Mouse (Mus musculus) C2C12 (cell line): ENCODE measurements around the gene Pdcl3. TPM values are rescaled to one million over a fixed set of nuclear protein-coding genes. Genes with fewer than 3 reads are reported as not detected.

Experiments
- H3K27me3 ChIP-seq: one replicate; pipeline ENCODE4 v1.6.1; 2011; ENCODE audit not compliant: control insufficient read depth, insufficient read depth, insufficient read length
- H3K36me3 ChIP-seq: one replicate; pipeline ENCODE4 v1.6.1; 2011; ENCODE audit not compliant: control insufficient read depth, insufficient read depth
- H3K4me3 ChIP-seq: one replicate; pipeline ENCODE4 v1.5.1; 2011; ENCODE audit warnings: mild to moderate bottlenecking, control low read depth; ENCODE audit not compliant: poor library complexity, insufficient read depth, severe bottlenecking
- H3K79me2 ChIP-seq: one replicate; pipeline ENCODE4 v1.6.1; 2011; ENCODE audit not compliant: control insufficient read depth, insufficient read depth
- H3K79me3 ChIP-seq: one replicate; pipeline ENCODE4 v1.6.1; 2011; ENCODE audit warnings: low read depth, control low read depth
- H3ac ChIP-seq: one replicate; pipeline ENCODE3; 2011; ENCODE audit warnings: low read depth; ENCODE audit not compliant: control insufficient read depth, insufficient read length
- CEBPB ChIP-seq: IDR thresholded peaks from one replicate; pipeline ENCODE4 v1.6.1; 2011; ENCODE audit warnings: low read depth, mild to moderate bottlenecking, control low read depth, moderate library complexity
- CTCF ChIP-seq: IDR thresholded peaks from one replicate; pipeline ENCODE4 v1.5.1; 2011; ENCODE audit not compliant: control insufficient read depth, insufficient read depth, insufficient read length
- FOSL1 ChIP-seq: IDR thresholded peaks from one replicate; pipeline ENCODE4 v1.8.0; 2011; ENCODE audit warnings: mild to moderate bottlenecking, low read length; ENCODE audit not compliant: poor library complexity, insufficient read depth, severe bottlenecking
- MAX ChIP-seq: IDR thresholded peaks from one replicate; pipeline ENCODE4 v1.6.1; 2011; ENCODE audit warnings: mild to moderate bottlenecking, control low read depth
- MYOD1 ChIP-seq: IDR thresholded peaks from one replicate; pipeline ENCODE4 v1.6.1; 2011; ENCODE audit warnings: low read depth; ENCODE audit not compliant: control insufficient read depth, insufficient read length
- MYOG ChIP-seq: IDR thresholded peaks from one replicate; pipeline ENCODE4 v1.6.1; 2011; ENCODE audit not compliant: control insufficient read depth, insufficient read length; ENCODE audit errors: extremely low read depth
- USF1 ChIP-seq: IDR thresholded peaks from one replicate; pipeline ENCODE4 v1.6.1; 2011; ENCODE audit warnings: low read depth, mild to moderate bottlenecking, control low read depth, moderate library complexity
- long read RNA-seq, 2 experiments: library from polyadenylated mRNA; unstranded; transcript quantifications; one replicate each; pipeline ENCODE4 v2.0.0; 2019 to 2020
- polyA plus RNA-seq: library from polyadenylated mRNA; unstranded; fragments of >200 nt; fragmentation: generic; extraction: Trizol; gene quantifications from one replicate; pipeline ENCODE4 v1.2.1, GENCODE M21; 2012; ENCODE audit warnings: missing spikeins

Pdcl3 gene
- 98.7 TPM for polyA plus RNA-seq
- long read RNA-seq, experiment 1, transcript Pdcl3-201 (6 exons, 3,914 nt), result major isoform, 130 of 164 reads
- long read RNA-seq, experiment 1, partial matches to known transcripts, result 26 of 164 reads
- long read RNA-seq, experiment 1, other reads (novel, unspliced or antisense), result 6 of 164 reads
- long read RNA-seq, experiment 2, transcript Pdcl3-201 (6 exons, 3,914 nt), result major isoform, 126 of 129 reads
- long read RNA-seq, experiment 2, partial matches to known transcripts, result 2 of 129 reads
- long read RNA-seq, experiment 2, other reads (novel, unspliced or antisense), result 1 of 129 reads

- TF ChIP-seq CTCF (no peak), FOSL1 (no peak), MYOD1 (no peak), USF1 (no peak), MAX (no peak), CEBPB (no peak)
- Histone ChIP-seq H3K27me3 (no peaks in the 10 kb centered on the region), H3K36me3 (no peaks in the 10 kb centered on the region), H3K79me3 (peaks cover 15% of the 10 kb centered on the region), H3K79me2 (peaks cover 27% of the 10 kb centered on the region), H3ac (no peak within 1 kb of the TSS), H3K4me3 (no peak within 1 kb of the TSS)
These were observed at the start of gene Pdcl3 for GRCm38 (mm10) chr1:38985308-38985707. TSS of gene Pdcl3 (plus strand) at chr1:38985608.

- Histone ChIP-seq H3K4me3 (no peak overlapping the region), H3K79me3 (no peaks in the 10 kb centered on the region), H3K36me3 (no peaks in the 10 kb centered on the region), H3ac (no peak overlapping the region), H3K79me2 (no peaks in the 10 kb centered on the region), H3K27me3 (no peaks in the 10 kb centered on the region)
- TF ChIP-seq MYOG, result no peak
- TF ChIP-seq FOSL1, result no peak
- TF ChIP-seq MYOD1, result no peak
- TF ChIP-seq USF1, result no peak
These were observed 48.6 kb upstream of the Pdcl3 start for GRCm38 (mm10) chr1:38936780-38937179.

- H3K27me3 ChIP-seq, result no peaks in the 10 kb centered on the region
- no peaks in the 10 kb centered on the region for H3K36me3 ChIP-seq
- H3K79me3 ChIP-seq, result no peaks in the 10 kb centered on the region
- TF ChIP-seq MYOD1, result no peak
- no peak for TF ChIP-seq USF1
- TF ChIP-seq CTCF, result no peak
- TF ChIP-seq CEBPB, result no peak
- TF ChIP-seq FOSL1, result no peak
- TF ChIP-seq MYOG, result no peak
- TF ChIP-seq MAX, result no peak
- no peaks in the 10 kb centered on the region for H3K79me2 ChIP-seq
- H3K4me3 ChIP-seq, result no peak within 1 kb of the TSS
- H3ac ChIP-seq, result no peak within 1 kb of the TSS
These were observed 46.6 kb upstream of the Pdcl3 start, which contains the start of gene Nms for GRCm38 (mm10) chr1:38938849-38939248. TSS of gene Nms (plus strand) at chr1:38939149.

- TF ChIP-seq MAX (no peak), MYOD1 (no peak), MYOG (no peak), USF1 (no peak), CTCF (no peak), CEBPB (no peak), FOSL1 (no peak)
- no peaks in the 10 kb centered on the region for H3K79me3 ChIP-seq
These were observed 45.8 kb upstream of the Pdcl3 start for GRCm38 (mm10) chr1:38939608-38940007.

DNA sequence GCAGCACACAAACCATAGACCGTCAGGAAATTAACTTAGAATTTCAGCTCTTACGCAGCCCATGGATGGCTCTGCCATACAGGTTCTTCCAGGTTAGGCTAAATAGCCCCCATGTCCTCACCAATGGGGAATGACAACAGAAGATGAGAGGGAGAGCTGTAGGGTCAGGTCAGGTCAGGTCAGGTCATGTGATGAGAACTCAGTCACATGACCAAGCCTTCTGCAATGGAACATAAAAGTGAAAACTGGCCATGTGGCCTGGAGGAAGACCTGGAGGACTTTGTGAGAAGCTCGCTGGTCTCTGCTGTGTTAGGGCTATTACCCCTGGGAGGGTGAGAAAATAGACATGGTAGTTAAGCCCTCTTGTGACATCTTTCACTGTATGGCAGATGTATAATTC lies 29.0 kb upstream of the Pdcl3 start:
- Histone ChIP-seq H3K27me3 (no peaks in the 10 kb centered on the region), H3K79me2 (no peaks in the 10 kb centered on the region), H3ac (no peak overlapping the region), H3K36me3 (no peaks in the 10 kb centered on the region), H3K79me3 (no peaks in the 10 kb centered on the region), H3K4me3 (no peak overlapping the region)
- TF ChIP-seq CEBPB, result no peak
- TF ChIP-seq CTCF, result no peak
- TF ChIP-seq MYOG, result no peak
- TF ChIP-seq MYOD1, result no peak
- TF ChIP-seq MAX, result no peak
- no peak for TF ChIP-seq FOSL1
- no peak for TF ChIP-seq USF1

More at GRCm38 (mm10) chr1:38939608-38940007, 45.8 kb upstream of the Pdcl3 start:
- Histone ChIP-seq H3ac (no peak overlapping the region), H3K36me3 (no peaks in the 10 kb centered on the region), H3K4me3 (no peak overlapping the region), H3K79me2 (no peaks in the 10 kb centered on the region), H3K27me3 (no peaks in the 10 kb centered on the region)

GRCm38 (mm10) chr1:38969116-38969515 lies 16.3 kb upstream of the Pdcl3 start:
- H3K79me2 ChIP-seq, result no peaks in the 10 kb centered on the region

More at GRCm38 (mm10) chr1:38969116-38969515, 16.3 kb upstream of the Pdcl3 start:
- no peak overlapping the region for H3K4me3 ChIP-seq
- no peaks in the 10 kb centered on the region for H3K27me3 ChIP-seq
- H3K79me3 ChIP-seq, result no peaks in the 10 kb centered on the region
- TF ChIP-seq MYOD1 (no peak), CEBPB (no peak), CTCF (no peak), FOSL1 (no peak), USF1 (no peak), MYOG (no peak), MAX (no peak)
- no peaks in the 10 kb centered on the region for H3K36me3 ChIP-seq
- H3ac ChIP-seq, result no peak overlapping the region
